Mouse (Mus musculus): Measurements from ENCODE around the gene Olfr155. TPM values are rescaled to one million over a fixed set of nuclear protein-coding genes. Genes with fewer than 3 reads are reported as not detected.
A peak's percentile ranks its signal among the peaks of the same experiment; 100 is the strongest.

The Olfr155 gene
- polyA plus RNA-seq, 1 experiment from 2014 or later, result not detected

DNA sequence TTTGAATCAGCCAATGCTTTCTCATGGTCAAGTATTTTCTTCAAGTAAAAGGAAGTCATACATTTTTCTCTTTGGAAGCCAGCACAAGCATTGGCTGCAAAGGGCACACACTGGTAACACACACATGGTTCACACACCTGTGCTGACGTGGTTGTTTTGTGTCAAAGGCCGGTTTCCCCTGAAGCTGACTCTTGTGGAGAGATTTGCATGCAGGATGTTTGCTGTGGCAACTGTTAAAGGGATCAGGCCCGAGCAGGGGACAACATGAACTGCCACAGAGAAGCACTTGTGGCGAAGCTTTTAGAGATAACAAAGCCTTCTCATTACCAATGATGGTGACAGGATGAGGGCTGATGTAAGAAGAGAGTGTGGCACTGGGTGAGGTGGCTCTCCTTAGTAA, 16.6 kb upstream of the Olfr155 start:
- H3K9me3 ChIP-seq (ENCODE audit: low read length), result no peaks in the 10 kb centered on the region
- 44% methylated on average over 4 of the region's 4 CpGs for WGBS (ENCODE audit: insufficient replicate concordance)
- ATAC-seq, result no peak
- TF ChIP-seq CTCF (IDR thresholded peaks at IDR 0.05; ENCODE audit: low read depth), result no peak
- no peak for TF ChIP-seq EP300 (IDR thresholded peaks at IDR 0.05; ENCODE audit: low read depth)
- no peak overlapping the region for H3K27ac ChIP-seq (ENCODE audit: low read depth)
- H3K4me3 ChIP-seq (ENCODE audit: low read depth, low read length), result no peak overlapping the region
- no peak overlapping the region for H3K4me2 ChIP-seq (ENCODE audit: low read depth, low read length)
- H3K36me3 ChIP-seq (replicated peaks; ENCODE audit: insufficient read depth, low read length), result no peaks in the 10 kb centered on the region
- no peaks in the 10 kb centered on the region for H3K27me3 ChIP-seq (ENCODE audit: insufficient read depth, low read length)
- no peak overlapping the region for H3K9ac ChIP-seq (replicated peaks)
- no peak for DNase-seq
- no peaks in the 10 kb centered on the region for H3K4me1 ChIP-seq (ENCODE audit: insufficient read depth)

DNA sequence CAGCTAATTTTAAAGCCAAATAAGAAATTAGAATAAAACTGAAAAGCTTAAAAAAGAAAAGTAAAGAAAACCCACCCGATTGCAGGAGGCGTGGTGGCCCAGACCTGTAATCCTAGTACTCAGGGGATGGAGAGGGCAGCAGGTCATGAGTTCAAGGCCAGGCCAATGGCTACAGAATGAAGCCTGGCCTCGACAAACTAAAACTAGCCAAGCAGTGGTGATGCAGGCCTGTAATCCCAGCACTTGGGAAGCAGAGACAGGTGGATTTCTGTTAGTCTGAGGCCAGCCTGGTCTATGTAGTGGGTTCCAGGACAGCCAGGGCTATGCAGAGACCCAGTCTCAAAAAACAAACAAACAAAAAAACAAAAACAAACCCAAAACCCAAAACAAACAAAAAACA, 13.0 kb upstream of the Olfr155 start:
- Histone ChIP-seq H3K9ac (replicated peaks) (no peak overlapping the region), H3K4me1 (ENCODE audit: insufficient read depth) (no peaks in the 10 kb centered on the region), H3K4me2 (ENCODE audit: low read depth, low read length) (no peak overlapping the region), H3K9me3 (ENCODE audit: low read length) (no peaks in the 10 kb centered on the region), H3K4me3 (ENCODE audit: low read depth, low read length) (no peak overlapping the region), H3K27me3 (ENCODE audit: insufficient read depth, low read length) (no peaks in the 10 kb centered on the region), H3K36me3 (replicated peaks; ENCODE audit: insufficient read depth, low read length) (no peaks in the 10 kb centered on the region), H3K27ac (ENCODE audit: low read depth) (no peak overlapping the region)
- TF ChIP-seq CTCF (IDR thresholded peaks at IDR 0.05; ENCODE audit: low read depth) (no peak), EP300 (IDR thresholded peaks at IDR 0.05; ENCODE audit: low read depth) (no peak)
- no peak for DNase-seq
- no peak for ATAC-seq
- 67% methylated on average over 3 of the region's 3 CpGs for WGBS (ENCODE audit: insufficient replicate concordance)

DNA sequence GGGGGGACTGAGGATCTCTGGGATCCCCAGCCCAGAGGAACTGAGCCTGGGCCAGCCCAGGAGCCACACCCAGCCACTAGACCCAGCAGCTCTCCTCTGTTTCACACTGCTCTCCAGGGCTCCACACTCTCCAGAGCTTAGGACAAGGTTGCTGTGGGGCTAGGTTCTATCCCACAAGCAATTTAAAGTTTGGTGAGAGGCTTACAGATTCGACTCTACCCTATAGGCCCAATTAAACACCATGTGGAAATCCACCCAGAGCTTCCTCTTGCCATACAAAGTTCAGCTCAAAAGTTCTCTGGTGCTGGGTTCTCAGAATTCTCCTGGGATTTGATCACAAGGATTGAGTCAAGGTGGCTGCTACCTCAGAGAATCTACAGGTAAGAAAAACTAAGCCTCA, 11.3 kb upstream of the Olfr155 start, which contains the start of gene Olfr157:
TSS of gene Olfr157 (minus strand) at position 101 of the 400 bp plus-strand sequence.
- Histone ChIP-seq H3K9me3 (ENCODE audit: low read length) (0 out of 2 replicates have a peak, but pooled peaks cover 2% of the 10 kb centered on the region), H3K4me3 (ENCODE audit: low read depth, low read length) (no peak within 1 kb of the TSS), H3K27me3 (ENCODE audit: insufficient read depth, low read length) (no peaks in the 10 kb centered on the region), H3K36me3 (replicated peaks; ENCODE audit: insufficient read depth, low read length) (no peaks in the 10 kb centered on the region), H3K4me2 (ENCODE audit: low read depth, low read length) (no peak within 1 kb of the TSS), H3K27ac (ENCODE audit: low read depth) (no peak within 1 kb of the TSS), H3K4me1 (ENCODE audit: insufficient read depth) (no peaks in the 10 kb centered on the region), H3K9ac (replicated peaks) (no peak within 1 kb of the TSS)
- ATAC-seq, result no peak
- 63% methylated on average over 1 of the region's 1 CpGs for WGBS (ENCODE audit: insufficient replicate concordance)
- TF ChIP-seq CTCF (IDR thresholded peaks at IDR 0.05; ENCODE audit: low read depth) (no peak), EP300 (IDR thresholded peaks at IDR 0.05; ENCODE audit: low read depth) (no peak)
- DNase-seq, result no peak

DNA sequence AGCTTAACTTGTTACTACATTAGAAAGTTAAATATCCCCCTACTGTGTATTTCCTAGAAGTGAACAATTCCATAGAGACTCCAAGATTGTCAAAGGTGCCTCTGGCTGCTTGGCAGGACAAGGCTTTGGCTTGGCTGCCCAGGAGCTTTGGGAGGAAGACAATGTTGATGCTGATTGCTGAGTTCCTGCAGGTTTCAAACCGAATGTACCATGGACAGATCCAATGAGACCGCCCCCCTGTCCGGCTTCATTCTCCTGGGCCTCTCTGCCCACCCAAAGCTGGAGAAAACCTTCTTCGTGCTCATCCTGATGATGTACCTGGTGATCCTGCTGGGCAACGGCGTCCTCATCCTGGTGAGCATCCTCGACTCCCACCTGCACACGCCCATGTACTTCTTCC, 2.7 kb downstream of the Olfr155 start:
- no peaks in the 10 kb centered on the region for H3K9me3 ChIP-seq (ENCODE audit: low read length)
- TF ChIP-seq CTCF (IDR thresholded peaks at IDR 0.05; ENCODE audit: low read depth) (no peak), EP300 (IDR thresholded peaks at IDR 0.05; ENCODE audit: low read depth) (no peak)
- no peak overlapping the region for H3K27ac ChIP-seq (ENCODE audit: low read depth)
- H3K4me1 ChIP-seq (ENCODE audit: insufficient read depth), result no peaks in the 10 kb centered on the region
- H3K36me3 ChIP-seq (replicated peaks; ENCODE audit: insufficient read depth, low read length), result no peaks in the 10 kb centered on the region
- H3K27me3 ChIP-seq (ENCODE audit: insufficient read depth, low read length), result no peaks in the 10 kb centered on the region
- no peak overlapping the region for H3K9ac ChIP-seq (replicated peaks)
- DNase-seq (no peak), ATAC-seq (no peak)
- H3K4me2 ChIP-seq (ENCODE audit: low read depth, low read length), result no peak overlapping the region
- no peak overlapping the region for H3K4me3 ChIP-seq (ENCODE audit: low read depth, low read length)
- WGBS (ENCODE audit: insufficient replicate concordance), result 67% methylated on average over 8 of the region's 8 CpGs

DNA sequence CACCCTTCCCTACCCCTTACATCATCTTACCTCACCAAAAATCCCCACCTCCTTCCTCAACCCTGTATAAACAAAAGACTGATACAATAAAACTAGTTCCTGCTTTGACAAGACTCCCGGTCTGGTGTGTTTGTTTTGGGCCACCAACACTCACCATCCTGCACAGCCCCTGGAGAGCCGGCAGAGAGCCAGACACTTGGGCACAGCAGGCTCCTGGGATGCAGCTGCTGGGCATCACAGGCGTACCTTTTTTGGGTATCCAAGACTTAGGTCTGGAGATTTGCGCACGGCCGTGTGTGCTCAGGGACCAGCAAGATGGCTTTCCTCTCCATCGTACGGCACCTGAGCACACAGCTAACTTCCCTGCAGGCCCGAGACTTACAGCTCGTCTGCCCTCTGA, 8.5 kb downstream of the Olfr155 start:
- Histone ChIP-seq H3K4me2 (ENCODE audit: low read depth, low read length) (no peak overlapping the region), H3K27ac (ENCODE audit: low read depth) (no peak overlapping the region), H3K36me3 (replicated peaks; ENCODE audit: insufficient read depth, low read length) (no peaks in the 10 kb centered on the region), H3K4me3 (ENCODE audit: low read depth, low read length) (no peak overlapping the region), H3K4me1 (ENCODE audit: insufficient read depth) (no peaks in the 10 kb centered on the region), H3K9ac (replicated peaks) (no peak overlapping the region), H3K27me3 (ENCODE audit: insufficient read depth, low read length) (no peaks in the 10 kb centered on the region), H3K9me3 (ENCODE audit: low read length) (no peaks in the 10 kb centered on the region)
- no peak for DNase-seq
- TF ChIP-seq EP300 (IDR thresholded peaks at IDR 0.05; ENCODE audit: low read depth), result no peak
- no peak for TF ChIP-seq CTCF (IDR thresholded peaks at IDR 0.05; ENCODE audit: low read depth)
- ATAC-seq, result no peak
- 77% methylated on average over 10 of the region's 10 CpGs for WGBS (ENCODE audit: insufficient replicate concordance)

DNA sequence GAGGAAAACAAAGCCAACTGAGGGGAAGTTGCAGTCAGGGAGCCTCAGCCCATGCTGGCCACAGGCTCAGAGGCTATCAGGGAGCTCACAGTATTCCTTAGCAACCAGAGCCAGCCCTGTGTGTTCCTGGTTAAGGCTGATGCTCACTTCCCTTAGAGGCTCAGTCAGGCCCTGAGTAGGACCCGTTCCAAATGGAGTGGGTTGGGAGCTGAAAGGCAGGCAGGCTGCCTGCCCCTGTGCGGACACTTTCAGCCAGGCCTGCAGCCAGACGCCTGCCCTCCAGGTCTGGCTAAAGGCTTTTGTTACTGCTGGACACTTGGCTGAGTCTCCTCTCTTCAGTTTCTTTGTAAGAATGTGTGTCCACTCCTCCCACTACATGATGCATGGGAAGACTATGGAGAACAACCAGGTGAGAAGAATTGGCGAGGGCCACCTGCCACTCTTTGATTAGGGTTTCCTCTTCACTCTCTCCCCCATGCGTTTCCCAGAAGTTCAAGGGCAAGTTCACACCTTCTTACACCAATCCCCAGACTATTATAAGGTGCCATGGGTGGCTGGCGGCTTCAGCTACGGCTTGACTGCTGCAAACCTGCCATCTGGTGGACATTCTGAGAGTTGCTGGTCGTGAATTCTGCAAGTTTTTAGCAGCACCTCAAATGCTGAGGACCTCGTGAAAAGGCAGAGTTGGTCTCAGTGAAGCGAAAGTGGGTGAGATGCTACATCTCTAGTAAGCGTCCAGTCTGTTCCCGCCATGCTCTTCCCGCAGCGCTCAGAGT, 9.6 kb downstream of the Olfr155 start:
- Histone ChIP-seq H3K4me2 (ENCODE audit: low read depth, low read length) (no peak overlapping the region), H3K4me3 (ENCODE audit: low read depth, low read length) (no peak overlapping the region), H3K27ac (ENCODE audit: low read depth) (no peak overlapping the region), H3K4me1 (ENCODE audit: insufficient read depth) (no peaks in the 10 kb centered on the region), H3K36me3 (replicated peaks; ENCODE audit: insufficient read depth, low read length) (no peaks in the 10 kb centered on the region), H3K27me3 (ENCODE audit: insufficient read depth, low read length) (no peaks in the 10 kb centered on the region), H3K9me3 (ENCODE audit: low read length) (no peaks in the 10 kb centered on the region), H3K9ac (replicated peaks) (no peak overlapping the region)
- peak; percentile 86 for TF ChIP-seq CTCF (IDR thresholded peaks at IDR 0.05; ENCODE audit: low read depth)
- no peak for TF ChIP-seq EP300 (IDR thresholded peaks at IDR 0.05; ENCODE audit: low read depth)
- WGBS (ENCODE audit: insufficient replicate concordance), result 21% methylated on average over 14 of the region's 14 CpGs
- DNase-seq (peak; percentile 69), ATAC-seq (no peak)

Measured in liver, postnatal 0 days (tissue).